17 mouse cellular contexts compared by ENCODE assay signal in genomic region chr12:104922647-104923046, GRCm38 (mm10). TPM values are rescaled to one million over a fixed set of nuclear protein-coding genes. Genes with fewer than 3 reads are reported as not detected.
A peak's percentile ranks its signal among the peaks of the same experiment; 100 is the strongest.
DNase-seq lines count a peak whose midpoint lies in the region; ATAC-seq lines count a peak whose summit lies in the region.
"Had no signal": no experiment of that assay in that cellular context is flagged by ENCODE, and none has a peak within 500 bp of the region (broad histone marks: within the 10 kb centered on the region; RNA-seq: fewer than 3 reads in every experiment).

No protein-coding gene starts in this region.

- ATAC-seq in embryonic facial prominence, embryonic 14.5 days (ENCODE audit: low read depth): peak; percentile 39; the same call in 1 of the 2 replicates
- peak; percentile 59 for ATAC-seq in hindbrain, embryonic 12.5 days (ENCODE audit: low FRiP score)
- 0 out of 2 replicates have a peak, but pooled peaks have one; percentile 32 for ATAC-seq in midbrain, embryonic 14.5 days (ENCODE audit: low FRiP score, low TSS enrichment)
- ATAC-seq: activated CD4-positive, CD25-positive, alpha-beta regulatory T cell, adult 4 months had no signal

- H3K4me1 ChIP-seq in embryonic facial prominence, embryonic 14.5 days (ENCODE audit: control insufficient read depth, insufficient read depth, low read length): peaks cover 11% of the 10 kb centered on the region; the same call in 1 of the 2 replicates
- H3K4me1 ChIP-seq in hindbrain, embryonic 12.5 days: peaks cover 19% of the 10 kb centered on the region
- peaks cover 21% of the 10 kb centered on the region for H3K4me1 ChIP-seq in midbrain, embryonic 14.5 days (ENCODE audit: control insufficient read depth, insufficient read depth, low read length)

- WGBS in embryonic facial prominence, embryonic 14.5 days: 70% methylated on average over 8 of the region's 8 CpGs
- 48% methylated on average over 8 of the region's 8 CpGs for WGBS in hindbrain, embryonic 12.5 days
- WGBS in midbrain, embryonic 14.5 days: 25% methylated on average over 8 of the region's 8 CpGs

- H3K9ac ChIP-seq in embryonic facial prominence, embryonic 14.5 days (ENCODE audit: low read depth, low read length): no peak overlapping the region
- no peak overlapping the region for H3K9ac ChIP-seq in hindbrain, embryonic 12.5 days
- no peak overlapping the region for H3K9ac ChIP-seq in midbrain, embryonic 14.5 days (replicated peaks; ENCODE audit: low read length)
- H3K9ac ChIP-seq: embryonic facial prominence, embryonic 15.5 days; kidney, embryonic 15.5 days; limb, embryonic 15.5 days; lung, embryonic 14.5 days had no signal

- no peak overlapping the region for H3K4me3 ChIP-seq in embryonic facial prominence, embryonic 14.5 days (ENCODE audit: low read depth, low read length)
- no peak overlapping the region for H3K4me3 ChIP-seq in hindbrain, embryonic 12.5 days
- H3K4me3 ChIP-seq in midbrain, embryonic 14.5 days (replicated peaks; ENCODE audit: low read depth, low read length): no peak overlapping the region
- H3K4me3 ChIP-seq: embryonic facial prominence, embryonic 15.5 days; kidney, embryonic 15.5 days; limb, embryonic 15.5 days had no signal

- no peaks in the 10 kb centered on the region for H3K27me3 ChIP-seq in embryonic facial prominence, embryonic 14.5 days (replicated peaks; ENCODE audit: control insufficient read depth, insufficient read depth, low read length)
- H3K27me3 ChIP-seq in hindbrain, embryonic 12.5 days: peaks cover 3% of the 10 kb centered on the region; the same call in 1 of the 2 replicates
- no peaks in the 10 kb centered on the region for H3K27me3 ChIP-seq in midbrain, embryonic 14.5 days (ENCODE audit: control insufficient read depth, insufficient read depth, low read length)
- H3K27me3 ChIP-seq: embryonic facial prominence, embryonic 15.5 days; kidney, embryonic 15.5 days; limb, embryonic 15.5 days had no signal

- H3K4me2 ChIP-seq in embryonic facial prominence, embryonic 14.5 days (ENCODE audit: low read depth, low read length): no peak overlapping the region
- no peak overlapping the region for H3K4me2 ChIP-seq in hindbrain, embryonic 12.5 days (replicated peaks)
- no peak overlapping the region for H3K4me2 ChIP-seq in midbrain, embryonic 14.5 days (ENCODE audit: low read length)
- H3K4me2 ChIP-seq: embryonic facial prominence, embryonic 15.5 days; kidney, embryonic 15.5 days; limb, embryonic 15.5 days; lung, embryonic 14.5 days had no signal

- no peaks in the 10 kb centered on the region for H3K9me3 ChIP-seq in embryonic facial prominence, embryonic 14.5 days (ENCODE audit: control insufficient read depth, low read length)
- H3K9me3 ChIP-seq in hindbrain, embryonic 12.5 days (replicated peaks): no peaks in the 10 kb centered on the region
- H3K9me3 ChIP-seq in midbrain, embryonic 14.5 days (ENCODE audit: control insufficient read depth, low read length): no peaks in the 10 kb centered on the region
- H3K9me3 ChIP-seq: embryonic facial prominence, embryonic 15.5 days; kidney, embryonic 15.5 days; limb, embryonic 15.5 days had no signal

- no peak overlapping the region for H3K27ac ChIP-seq in embryonic facial prominence, embryonic 14.5 days (replicated peaks; ENCODE audit: low read depth, low read length)
- H3K27ac ChIP-seq in hindbrain, embryonic 12.5 days: no peak overlapping the region
- peak overlapping the region; percentile 52 for H3K27ac ChIP-seq in midbrain, embryonic 14.5 days (replicated peaks; ENCODE audit: low read depth, low read length)
- H3K27ac ChIP-seq: embryonic facial prominence, embryonic 15.5 days; kidney, embryonic 15.5 days had no signal

- no peaks in the 10 kb centered on the region for H3K36me3 ChIP-seq in embryonic facial prominence, embryonic 14.5 days (ENCODE audit: control insufficient read depth, insufficient read depth, low read length)
- no peaks in the 10 kb centered on the region for H3K36me3 ChIP-seq in hindbrain, embryonic 12.5 days
- H3K36me3 ChIP-seq in midbrain, embryonic 14.5 days (ENCODE audit: control insufficient read depth, insufficient read depth, low read length): no peaks in the 10 kb centered on the region
- H3K36me3 ChIP-seq: embryonic facial prominence, embryonic 15.5 days; kidney, embryonic 15.5 days; limb, embryonic 15.5 days had no signal

- peak; percentile 30 for DNase-seq in ZHBTc4 (ENCODE audit: low read depth, low spot score)
- peak; percentile 52 for DNase-seq in embryonic facial prominence, embryonic 14.5 days (ENCODE audit: low spot score)
- DNase-seq in midbrain, embryonic 14.5 days: peak; percentile 64
- DNase-seq in adrenal gland, adult 8-10 months: no peak
- DNase-seq in urinary bladder, postnatal 10 days (ENCODE audit: low spot score): no peak
- DNase-seq in left cerebral cortex, adult 8-10 months (ENCODE audit: low spot score in 2 of 2): no peak
- no peak for DNase-seq in embryo, embryonic 11 days
- DNase-seq: cerebellum, adult 9-11 months; layer of hippocampus, postnatal 36 days; lung, embryonic 14.5 days; thymus, postnatal 4 days had no signal

RNA-seq across cellular contexts. Expression of gene Clmn, which starts 57.8 kb away (rescaled TPM):
- polyA plus RNA-seq in embryonic facial prominence, embryonic 14.5 days (2014; fragmentation: Nextera tagmentation; extraction: Ambion mirVana): 2.4 and 3.2 TPM in 2 replicates
- polyA plus RNA-seq in hindbrain, embryonic 12.5 days (2016; fragmentation: Nextera tagmentation; extraction: Ambion mirVana): 2.8 and 4.1 TPM in 2 replicates
- 0.81 and 0.99 TPM in 2 replicates for polyA plus RNA-seq in midbrain, embryonic 14.5 days (2014; fragmentation: Nextera tagmentation; extraction: Ambion mirVana)
- total RNA-seq in adrenal gland, adult 8-10 months (2022): 10 to 100 TPM; 12.7 to 15.3 (median 14.2) TPM
- total RNA-seq in left cerebral cortex, adult 8-10 months (2022): 10 to 100 TPM; 51.6 to 64.6 (median 61.5) TPM
- total RNA-seq: MEL had no signal

Comparison
In these comparisons a context has a peak if more than half of its experiments do, and no peak if none do; other contexts are left out.
1. DNase-seq: peak in ZHBTc4 (single experiment), embryonic facial prominence, embryonic 14.5 days (single experiment) and midbrain, embryonic 14.5 days (single experiment); none in adrenal gland, adult 8-10 months (single experiment), urinary bladder, postnatal 10 days (single experiment), left cerebral cortex, adult 8-10 months (0 of 2) and embryo, embryonic 11 days (single experiment).
2. Peak in every context shown above with its lines, with median percentiles within 50 percentile points of each other: ATAC-seq.